15 mouse cellular contexts compared by ENCODE assay signal in genomic region chr3:89174844-89175243, GRCm38 (mm10). TPM values are rescaled to one million over a fixed set of nuclear protein-coding genes. Genes with fewer than 3 reads are reported as not detected.
"Had no signal": no experiment of that assay in that cellular context is flagged by ENCODE, and none has a peak within 500 bp of the region (broad histone marks: within the 10 kb centered on the region; RNA-seq: fewer than 3 reads in every experiment).

No protein-coding gene starts in this region.

- ATAC-seq: midbrain, embryonic 16.5 days had no signal

- H3K4me2 ChIP-seq: lung, embryonic 14.5 days; midbrain, embryonic 12.5 days; neural tube, embryonic 12.5 days; stomach, embryonic 15.5 days had no signal

- H3K9ac ChIP-seq: lung, embryonic 14.5 days; midbrain, embryonic 12.5 days; neural tube, embryonic 12.5 days; stomach, embryonic 15.5 days had no signal

- H3K4me3 ChIP-seq: midbrain, embryonic 10.5 days; midbrain, embryonic 12.5 days; neural tube, embryonic 12.5 days; stomach, embryonic 15.5 days had no signal

- H3K9me3 ChIP-seq: midbrain, embryonic 10.5 days; midbrain, embryonic 12.5 days; neural tube, embryonic 12.5 days; stomach, embryonic 15.5 days had no signal

- H3K27ac ChIP-seq: midbrain, embryonic 10.5 days; midbrain, embryonic 12.5 days; neural tube, embryonic 12.5 days; stomach, embryonic 15.5 days; stomach, postnatal 0 days had no signal

- H3K27me3 ChIP-seq: midbrain, embryonic 12.5 days; neural tube, embryonic 12.5 days; stomach, embryonic 15.5 days had no signal

- DNase-seq: lung, embryonic 14.5 days; lung, postnatal 10 days; lung, postnatal 4 days; midbrain, embryonic 14.5 days; right cerebral cortex, postnatal 14 days; thymus, adult 2 months; thymus, postnatal 25 days; thymus, postnatal 4 days had no signal

RNA-seq across cellular contexts. Expression of gene Hcn3, which starts 14.8 kb away (rescaled TPM):
- total RNA-seq: megakaryocyte, adult 5-6 weeks had no signal
